Mouse (Mus musculus): ENCODE measurements around the gene Zc3h14. TPM values are rescaled to one million over a fixed set of nuclear protein-coding genes. Genes with fewer than 3 reads are reported as not detected.

The Zc3h14 gene
- polyA plus RNA-seq (2012; ENCODE audit: low replicate concordance), result 10.2 and 11.9 TPM in 2 replicates

DNA sequence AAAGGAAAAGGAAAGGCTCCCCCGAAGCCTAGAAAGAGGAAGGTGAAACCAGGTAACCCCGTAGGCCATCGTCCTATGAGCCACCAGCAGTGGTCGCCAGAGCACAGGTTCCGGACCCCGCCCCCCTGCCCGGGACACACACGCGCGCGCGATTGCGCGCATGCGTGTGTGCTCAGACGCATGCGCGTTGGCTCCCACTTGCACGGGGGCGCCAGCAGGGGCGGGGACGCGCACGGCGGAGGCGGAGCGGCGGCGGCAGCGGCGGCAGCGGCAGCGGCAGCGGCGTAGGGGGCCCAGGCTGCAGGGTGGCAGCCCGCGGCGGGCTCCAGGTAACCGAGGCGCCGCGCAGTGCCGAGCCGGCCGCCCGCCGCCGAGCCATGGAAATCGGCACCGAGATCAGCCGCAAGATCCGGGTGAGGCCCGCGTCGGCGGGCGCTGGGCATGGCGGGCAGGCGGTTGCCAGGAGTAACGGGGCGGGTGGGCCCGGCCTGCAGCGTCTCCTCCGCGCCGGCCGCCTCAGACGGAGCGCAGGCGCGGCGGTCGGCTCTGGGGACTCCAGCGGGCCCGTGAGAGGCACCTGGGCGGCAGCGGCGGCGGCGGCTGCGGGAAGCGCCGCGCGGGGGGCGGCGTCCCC, at the start of gene Zc3h14:
TSS of gene Zc3h14 (plus strand) at position 219 of the 634 bp plus-strand sequence.

DNA sequence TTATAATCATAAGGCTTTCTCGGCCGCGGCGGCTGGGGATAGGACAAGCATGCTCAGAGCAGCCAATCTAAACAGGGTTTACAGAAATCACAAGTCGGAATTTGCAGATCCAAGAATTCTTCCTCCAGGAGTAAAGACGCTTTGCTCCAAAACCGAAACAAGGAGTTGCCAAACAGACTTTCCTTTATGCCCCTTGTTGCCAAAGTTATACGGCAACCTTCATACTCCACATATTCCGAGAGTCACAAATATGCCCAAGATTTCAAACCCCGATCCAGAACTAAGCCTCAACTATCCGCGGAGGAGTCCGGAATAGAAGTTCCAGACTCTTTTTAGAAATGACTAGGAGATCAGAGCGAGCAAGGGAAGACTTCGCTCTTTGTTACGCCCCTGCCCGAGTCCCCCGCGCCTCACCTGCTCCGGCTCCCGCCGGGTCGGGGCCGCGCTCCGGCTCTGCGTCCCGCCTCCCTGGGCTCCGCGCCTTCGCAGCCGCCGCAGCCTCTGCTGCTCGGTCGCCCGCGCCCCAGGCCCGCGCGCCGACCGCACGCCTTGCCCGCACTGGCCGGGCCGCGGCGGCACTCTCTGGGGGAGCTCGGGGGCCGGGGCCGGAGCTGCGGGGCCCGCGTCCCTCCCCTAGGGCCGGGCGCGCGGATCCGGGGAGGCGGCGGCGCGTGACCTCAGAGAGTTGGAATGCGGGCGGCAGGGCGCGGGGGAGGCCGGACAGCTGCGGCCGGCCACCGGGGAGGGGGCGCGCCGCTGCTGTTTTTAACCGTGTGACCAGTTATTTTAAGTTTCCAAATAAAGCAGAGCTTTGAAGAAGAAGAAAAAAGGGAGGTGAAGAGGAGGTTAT, 9.6 kb upstream of the Zc3h14 start, which contains the start of gene Ptpn21:
TSS of gene Ptpn21 (minus strand) at position 455 of the 850 bp plus-strand sequence.

Other genes starting within 250 kb of the Zc3h14 start
- gene Kcnk10, start 168.7 kb upstream of the Zc3h14 start, polyA plus RNA-seq (2012; ENCODE audit: low replicate concordance), result 0.93 and 1.8 TPM in 2 replicates
- 0.80 and 2.2 TPM in 2 replicates for gene Spata7, start 118.8 kb upstream of the Zc3h14 start, polyA plus RNA-seq (2012; ENCODE audit: low replicate concordance)
- 0.69 and 3.9 TPM in 2 replicates for gene Ptpn21, start 9.6 kb upstream of the Zc3h14 start, polyA plus RNA-seq (2012; ENCODE audit: low replicate concordance)
- 2.8 and 2.9 TPM in 2 replicates for gene Eml5, start 154.5 kb downstream of the Zc3h14 start, polyA plus RNA-seq (2012; ENCODE audit: low replicate concordance)
- gene Ttc8, start 173.6 kb downstream of the Zc3h14 start, polyA plus RNA-seq (2012; ENCODE audit: low replicate concordance), result 0.30 and 0.31 TPM in 2 replicates

All from hematopoietic multipotent progenitor cell, adult 10-12 weeks (in vitro differentiated cells).